27 mouse cellular contexts compared by ENCODE assay signal in genomic region chr7:126338906-126339305, GRCm38 (mm10). TPM values are rescaled to one million over a fixed set of nuclear protein-coding genes. Genes with fewer than 3 reads are reported as not detected.
DNase-seq lines count a peak whose midpoint lies in the region; ATAC-seq and TF ChIP-seq lines count a peak whose summit lies in the region.
"Had no signal": no experiment of that assay in that cellular context is flagged by ENCODE, and none has a peak within 500 bp of the region (broad histone marks: within the 10 kb centered on the region; RNA-seq: fewer than 3 reads in every experiment).

No protein-coding gene starts in this region.

- H3K4me3 ChIP-seq in heart, embryonic 15.5 days, result no peak overlapping the region
- no peak overlapping the region for H3K4me3 ChIP-seq in heart, embryonic 12.5 days
- H3K4me3 ChIP-seq in ES-E14 (ENCODE audit: insufficient read depth in 1 of 2, low read depth in 1 of 2, low read length in 2 of 2, poor library complexity in 1 of 2, severe bottlenecking in 1 of 2), result no peak overlapping the region
- H3K4me3 ChIP-seq: embryonic facial prominence, embryonic 12.5 days; hindbrain, embryonic 15.5 days; midbrain, embryonic 10.5 days; midbrain, embryonic 15.5 days; neural tube, embryonic 15.5 days had no signal

- no peak for ATAC-seq in heart, embryonic 15.5 days (replicated peaks; ENCODE audit: insufficient number of reproducible peaks, insufficient read depth, low FRiP score, low read depth)
- no peak for ATAC-seq in heart, embryonic 12.5 days (ENCODE audit: insufficient number of reproducible peaks, low FRiP score)
- no peak for ATAC-seq in megakaryocyte progenitor cell, adult 5-6 weeks (replicated peaks; ENCODE audit: poor library complexity)
- ATAC-seq: forebrain, embryonic 16.5 days; midbrain, embryonic 15.5 days; Patski had no signal

- WGBS in heart, embryonic 15.5 days, result 65% methylated on average over 8 of the region's 8 CpGs
- WGBS in heart, embryonic 12.5 days, result 75% methylated on average over 8 of the region's 8 CpGs

- peak; percentile 21 for DNase-seq in thymus, postnatal 0 days (ENCODE audit: low spot score)
- no peak for DNase-seq in thymus, postnatal 10 days (ENCODE audit: low spot score in 2 of 2)
- DNase-seq in ES-E14 (ENCODE audit: low read depth, low spot score), result no peak
- DNase-seq in left cerebral cortex, postnatal 36 days (ENCODE audit: low spot score in 2 of 2), result no peak
- DNase-seq: adrenal gland, postnatal 25 days; cerebellum, adult 11-12 months; cerebellum, adult 9-11 months; embryo, embryonic 11 days; kidney, adult 11 months; layer of hippocampus, adult 9-11 months; liver; lung, adult 2 months; lung, postnatal 10 days; retina, postnatal 1 day; right cerebral cortex, postnatal 14 days had no signal

- in situ Hi-C loops in ES-E14 (cut with MboI; ENCODE audit: low sequenced_read_pairs in 2 of 2, unreplicated experiment in 2 of 2), result no loop called here

- intact Hi-C loops in left cerebral cortex, postnatal 36 days (cut with DNase I), result no loop called here

- H3K9ac ChIP-seq in heart, embryonic 15.5 days, result no peak overlapping the region
- no peak overlapping the region for H3K9ac ChIP-seq in heart, embryonic 12.5 days
- H3K9ac ChIP-seq in ES-E14 (ENCODE audit: insufficient read depth, low read depth, low read length, poor library complexity, severe bottlenecking), result no peak overlapping the region
- H3K9ac ChIP-seq: embryonic facial prominence, embryonic 12.5 days; hindbrain, embryonic 15.5 days; liver, embryonic 14.5 days; midbrain, embryonic 15.5 days; neural tube, embryonic 15.5 days had no signal

- peaks cover 11% of the 10 kb centered on the region; the same call in 1 of the 2 replicates for H3K4me1 ChIP-seq in heart, embryonic 15.5 days (replicated peaks)
- H3K4me1 ChIP-seq in heart, embryonic 12.5 days (replicated peaks), result peaks cover 16% of the 10 kb centered on the region
- peaks cover 0 to 28% of the 10 kb centered on the region in 2 experiments; a peak in 2 of 4 replicates for H3K4me1 ChIP-seq in ES-E14 (ENCODE audit: control insufficient read depth in 2 of 2, insufficient read depth in 2 of 2, low read length in 2 of 2, poor library complexity in 1 of 2)
- H3K4me1 ChIP-seq: embryonic facial prominence, embryonic 12.5 days; hindbrain, embryonic 15.5 days; midbrain, embryonic 10.5 days; midbrain, embryonic 15.5 days; neural tube, embryonic 15.5 days had no signal

- H3K27ac ChIP-seq in heart, embryonic 15.5 days, result peak overlapping the region; percentile 35; the same call in 1 of the 2 replicates
- no peak overlapping the region for H3K27ac ChIP-seq in heart, embryonic 12.5 days (ENCODE audit: poor library complexity, severe bottlenecking)
- H3K27ac ChIP-seq in ES-E14 (ENCODE audit: insufficient read depth, low read depth, low read length, poor library complexity, severe bottlenecking), result peak overlapping the region; percentile 42; the same call in 1 of the 2 replicates
- H3K27ac ChIP-seq: embryonic facial prominence, embryonic 12.5 days; hindbrain, embryonic 15.5 days; liver, embryonic 14.5 days; midbrain, embryonic 10.5 days; midbrain, embryonic 15.5 days; neural tube, embryonic 15.5 days; stomach, postnatal 0 days had no signal

- H3K9me3 ChIP-seq in heart, embryonic 15.5 days (replicated peaks), result no peaks in the 10 kb centered on the region
- H3K9me3 ChIP-seq in heart, embryonic 12.5 days (replicated peaks), result no peaks in the 10 kb centered on the region
- no peaks in the 10 kb centered on the region for H3K9me3 ChIP-seq in ES-E14 (ENCODE audit: control insufficient read depth, insufficient read depth, low read depth, low read length)
- H3K9me3 ChIP-seq: embryonic facial prominence, embryonic 12.5 days; hindbrain, embryonic 15.5 days; midbrain, embryonic 10.5 days; midbrain, embryonic 15.5 days; neural tube, embryonic 15.5 days had no signal

- no peak overlapping the region for H3K4me2 ChIP-seq in heart, embryonic 15.5 days
- H3K4me2 ChIP-seq in heart, embryonic 12.5 days, result no peak overlapping the region
- H3K4me2 ChIP-seq: embryonic facial prominence, embryonic 12.5 days; hindbrain, embryonic 15.5 days; midbrain, embryonic 15.5 days; neural tube, embryonic 15.5 days had no signal

- no peaks in the 10 kb centered on the region for H3K27me3 ChIP-seq in heart, embryonic 15.5 days
- H3K27me3 ChIP-seq in heart, embryonic 12.5 days (replicated peaks), result no peaks in the 10 kb centered on the region
- H3K27me3 ChIP-seq: embryonic facial prominence, embryonic 12.5 days; hindbrain, embryonic 15.5 days; midbrain, embryonic 15.5 days; neural tube, embryonic 15.5 days; Patski had no signal

- no peaks in the 10 kb centered on the region for H3K36me3 ChIP-seq in heart, embryonic 15.5 days
- no peaks in the 10 kb centered on the region for H3K36me3 ChIP-seq in heart, embryonic 12.5 days
- H3K36me3 ChIP-seq in ES-E14 (ENCODE audit: control insufficient read depth, insufficient read depth, low read length, poor library complexity, severe bottlenecking), result no peaks in the 10 kb centered on the region
- H3K36me3 ChIP-seq: embryonic facial prominence, embryonic 12.5 days; hindbrain, embryonic 15.5 days; midbrain, embryonic 10.5 days; midbrain, embryonic 15.5 days; neural tube, embryonic 15.5 days had no signal

TF ChIP-seq in ES-E14, 5 proteins besides CTCF, POLR2A, EP300 and RAD21:
- TF ChIP-seq ZNF384 (IDR thresholded peaks at IDR 0.05; ENCODE audit: low read depth, low read length) (no peak), ZC3H11A (IDR thresholded peaks at IDR 0.05; ENCODE audit: borderline replicate concordance, low read depth, low read length) (no peak), MAFK (IDR thresholded peaks at IDR 0.05; ENCODE audit: insufficient read depth, low read depth, low read length) (no peak), HCFC1 (IDR thresholded peaks at IDR 0.05; ENCODE audit: borderline replicate concordance, insufficient read depth, low read length) (no peak), CHD2 (IDR thresholded peaks at IDR 0.05; ENCODE audit: low read depth, low read length) (no peak)

RNA-seq across cellular contexts. Expression of gene Lat, which starts 30.5 kb away (rescaled TPM):
- 4.3 and 22.6 TPM in 2 replicates for polyA plus RNA-seq in heart, embryonic 15.5 days (2015; fragmentation: Nextera tagmentation; extraction: Ambion mirVana)
- polyA plus RNA-seq in heart, embryonic 12.5 days (2016; fragmentation: Nextera tagmentation; extraction: Ambion mirVana), result 3.4 and 3.8 TPM in 2 replicates
- 890 and 915 TPM in 2 replicates for polyA plus RNA-seq in thymus, postnatal 0 days (2015; fragmentation: Nextera tagmentation; extraction: Ambion mirVana)
- total RNA-seq in ES-E14 (2012; rRNA removed), result 8.0 and 14.8 TPM in 2 replicates
- total RNA-seq in left cerebral cortex, postnatal 36 days (2021), result 1 to 10 TPM in 1 of 2 experiments, under 1 TPM in 1; 0.57 to 1.5 TPM
- 0.35 and 2.8 TPM in 2 replicates for total RNA-seq in megakaryocyte progenitor cell, adult 5-6 weeks (2015)
- total RNA-seq in megakaryocyte progenitor cell, adult 5-6 weeks (2017), result 1.0 and 1.6 TPM in 2 replicates

RNA-seq across cellular contexts. Expression of gene Spns1, which starts 38.3 kb away (rescaled TPM):
- polyA plus RNA-seq in heart, embryonic 15.5 days (2015; fragmentation: Nextera tagmentation; extraction: Ambion mirVana), result 36.0 and 46.3 TPM in 2 replicates
- polyA plus RNA-seq in heart, embryonic 12.5 days (2016; fragmentation: Nextera tagmentation; extraction: Ambion mirVana), result 45.1 TPM in 2 replicates
- polyA plus RNA-seq in thymus, postnatal 0 days (2015; fragmentation: Nextera tagmentation; extraction: Ambion mirVana), result 39.4 and 43.3 TPM in 2 replicates
- total RNA-seq in ES-E14 (2012; rRNA removed), result 238 and 481 TPM in 2 replicates
- 10 to 100 TPM; 81.5 to 85.5 TPM for total RNA-seq in left cerebral cortex, postnatal 36 days (2021)
- total RNA-seq in megakaryocyte progenitor cell, adult 5-6 weeks (2015), result 8.3 and 8.4 TPM in 2 replicates
- total RNA-seq in megakaryocyte progenitor cell, adult 5-6 weeks (2017), result 8.4 and 16.2 TPM in 2 replicates

RNA-seq across cellular contexts. Expression of gene Nfatc2ip, which starts 57.6 kb away (rescaled TPM):
- polyA plus RNA-seq in heart, embryonic 15.5 days (2015; fragmentation: Nextera tagmentation; extraction: Ambion mirVana), result 1.4 and 2.6 TPM in 2 replicates
- polyA plus RNA-seq in heart, embryonic 12.5 days (2016; fragmentation: Nextera tagmentation; extraction: Ambion mirVana), result 1.7 and 2.2 TPM in 2 replicates
- polyA plus RNA-seq in thymus, postnatal 0 days (2015; fragmentation: Nextera tagmentation; extraction: Ambion mirVana), result 5.1 and 6.7 TPM in 2 replicates
- total RNA-seq in ES-E14 (2012; rRNA removed), result 31.7 and 45.6 TPM in 2 replicates
- 1 to 10 TPM; 5.2 to 5.5 TPM for total RNA-seq in left cerebral cortex, postnatal 36 days (2021)
- total RNA-seq in megakaryocyte progenitor cell, adult 5-6 weeks (2015), result 11.4 and 12.2 TPM in 2 replicates
- total RNA-seq in megakaryocyte progenitor cell, adult 5-6 weeks (2017), result 14.9 and 15.3 TPM in 2 replicates

Comparison
In these comparisons a context has a peak if more than half of its experiments do, and no peak if none do; other contexts are left out.
1. RNA of gene Spns1, which starts 38.3 kb away (total RNA-seq): 238 to 481 TPM in ES-E14 and 81.5 to 85.5 TPM in left cerebral cortex, postnatal 36 days; 8.3 to 16.2 TPM in megakaryocyte progenitor cell, adult 5-6 weeks; every median in the first group is over 4 times any median in the second.